Mouse (Mus musculus) thymus, adult 18-20 months (tissue): ENCODE measurements around the gene Celf5.
"Not testable (repeated sequence)": the region's sequence is repeated elsewhere in the genome, so short reads cannot be mapped to it uniquely, and the experiment has no call there.

Source experiments
- DNase-seq, 2 experiments: peaks; one replicate each; pipeline ENCODE4 v3.0.0; 2022; ENCODE audit warnings: mixed read lengths in 2 of 2

The Celf5 gene

DNA sequence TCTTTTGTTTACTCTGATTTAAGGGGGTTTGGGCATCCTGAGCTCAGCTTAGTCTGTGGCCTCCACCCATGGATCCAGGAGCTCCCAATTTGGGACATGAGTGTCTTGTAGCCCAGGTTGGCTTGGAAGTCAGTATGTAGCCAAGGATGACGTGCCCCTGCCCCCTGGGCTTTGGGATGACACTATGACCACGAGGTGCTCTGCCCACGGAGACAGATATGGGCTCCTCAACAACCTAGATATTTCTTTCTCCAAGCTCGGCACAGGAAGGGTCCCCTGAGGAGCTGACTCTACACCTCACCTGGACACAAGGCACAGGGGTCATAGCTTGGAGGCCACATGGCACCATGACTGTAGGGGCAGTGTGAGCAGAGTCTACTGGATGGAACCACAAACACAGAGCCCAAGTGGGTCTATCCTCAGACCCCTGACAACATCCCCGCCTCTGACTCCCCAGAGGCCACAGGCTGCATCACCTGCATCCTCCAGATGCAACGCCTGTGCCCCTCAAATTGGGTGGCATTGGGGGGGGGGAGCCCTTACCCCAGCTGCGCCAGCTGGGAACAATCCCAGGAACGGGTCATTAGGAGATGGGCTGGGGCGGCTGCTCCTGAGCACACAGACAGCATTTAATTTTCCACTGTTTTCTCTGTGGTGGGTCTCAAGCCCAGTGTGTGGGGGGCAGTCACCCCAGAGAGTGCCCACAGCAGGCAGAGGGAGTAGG is 31.7 kb downstream of the Celf5 start:
- DNase-seq, result peak; percentile 1 to 3

DNA sequence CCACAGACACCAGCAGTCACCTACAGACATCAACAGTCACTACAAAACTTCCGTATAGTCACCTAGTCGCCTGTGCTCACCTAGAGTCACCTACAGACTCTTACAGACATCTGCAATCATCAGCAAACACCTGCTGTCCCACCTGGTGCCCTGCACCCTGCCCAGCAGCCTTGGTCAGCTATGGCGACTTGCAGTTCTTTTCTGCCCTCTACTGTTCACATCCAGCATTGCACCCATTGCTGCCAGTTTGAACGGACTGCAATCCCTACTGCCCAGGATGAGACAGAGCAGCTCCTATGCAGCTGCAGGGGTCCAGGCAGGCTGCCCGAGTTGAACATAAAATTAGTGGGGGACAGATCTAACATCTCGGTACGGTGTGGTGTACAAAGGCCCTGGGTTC is 32.4 kb downstream of the Celf5 start:
- DNase-seq, result peak; percentile 36 to 58

DNA sequence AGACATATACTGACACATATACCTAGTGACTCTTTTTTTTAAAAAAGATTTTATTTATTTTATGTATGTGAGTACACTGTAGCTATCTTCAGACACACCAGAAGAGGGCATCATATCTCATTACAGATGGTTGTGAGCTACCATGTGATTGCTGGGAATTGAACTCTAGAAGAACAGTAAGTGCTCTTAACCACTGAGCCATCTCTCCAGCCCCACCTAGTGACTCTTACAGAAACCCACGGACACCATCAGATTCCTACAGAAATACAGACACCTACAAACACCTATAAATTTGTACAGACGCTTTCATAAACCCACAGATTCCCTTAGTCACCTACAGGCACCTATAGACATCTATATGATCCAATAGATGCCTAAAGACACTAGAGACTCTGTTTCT is 37.0 kb downstream of the Celf5 start:
- not testable (repeated sequence) for DNase-seq

- DNase-seq, result no peak
These were observed 41.5 kb downstream of the Celf5 start for GRCm38 (mm10) chr10:81441019-81441418.

GRCm38 (mm10) chr10:81435436-81435835 is 47.1 kb downstream of the Celf5 start:
- DNase-seq, result no peak

DNA sequence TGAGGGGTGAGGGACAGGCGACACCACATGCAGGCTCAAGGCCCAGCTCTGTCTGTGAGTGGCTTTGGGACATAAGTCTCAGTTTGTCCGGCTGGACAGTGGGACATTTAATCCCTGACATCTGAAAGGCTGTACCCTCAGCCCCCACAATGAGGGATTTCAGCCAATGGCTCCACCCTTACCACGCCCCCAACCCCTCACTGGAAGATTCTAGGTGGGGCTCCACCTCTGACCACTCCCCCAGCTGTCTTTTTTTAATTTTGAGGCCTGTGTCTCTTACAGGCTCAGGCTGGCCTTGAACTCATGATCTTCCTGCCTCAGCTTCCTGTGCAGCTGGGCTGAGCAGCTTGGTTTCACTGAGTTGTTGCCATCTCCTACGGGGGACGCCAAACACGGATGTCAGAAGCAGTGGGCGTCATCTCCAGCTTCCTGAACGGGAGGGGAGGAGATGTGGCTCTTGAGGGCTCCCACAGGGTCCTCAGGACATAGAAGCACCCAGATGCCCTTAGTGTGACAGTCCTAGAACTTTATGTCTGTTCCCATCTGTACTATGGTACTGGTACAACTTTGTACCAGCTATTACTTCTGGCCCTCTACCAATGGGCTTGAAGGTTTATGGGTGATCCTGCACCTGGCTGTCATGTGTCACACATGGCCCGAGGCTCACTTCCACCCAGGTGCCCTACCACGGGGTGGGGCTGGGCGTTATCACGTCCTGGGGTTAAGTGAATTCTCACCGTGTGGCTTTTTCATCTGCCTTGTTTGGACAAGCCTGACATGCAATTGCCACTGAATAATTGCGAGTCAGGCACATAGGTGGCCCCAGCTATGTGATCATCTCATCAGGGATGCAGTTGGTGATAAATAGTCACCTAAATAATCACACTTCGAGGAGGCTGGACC is 47.9 kb downstream of the Celf5 start:
- DNase-seq, result no peak

DNA sequence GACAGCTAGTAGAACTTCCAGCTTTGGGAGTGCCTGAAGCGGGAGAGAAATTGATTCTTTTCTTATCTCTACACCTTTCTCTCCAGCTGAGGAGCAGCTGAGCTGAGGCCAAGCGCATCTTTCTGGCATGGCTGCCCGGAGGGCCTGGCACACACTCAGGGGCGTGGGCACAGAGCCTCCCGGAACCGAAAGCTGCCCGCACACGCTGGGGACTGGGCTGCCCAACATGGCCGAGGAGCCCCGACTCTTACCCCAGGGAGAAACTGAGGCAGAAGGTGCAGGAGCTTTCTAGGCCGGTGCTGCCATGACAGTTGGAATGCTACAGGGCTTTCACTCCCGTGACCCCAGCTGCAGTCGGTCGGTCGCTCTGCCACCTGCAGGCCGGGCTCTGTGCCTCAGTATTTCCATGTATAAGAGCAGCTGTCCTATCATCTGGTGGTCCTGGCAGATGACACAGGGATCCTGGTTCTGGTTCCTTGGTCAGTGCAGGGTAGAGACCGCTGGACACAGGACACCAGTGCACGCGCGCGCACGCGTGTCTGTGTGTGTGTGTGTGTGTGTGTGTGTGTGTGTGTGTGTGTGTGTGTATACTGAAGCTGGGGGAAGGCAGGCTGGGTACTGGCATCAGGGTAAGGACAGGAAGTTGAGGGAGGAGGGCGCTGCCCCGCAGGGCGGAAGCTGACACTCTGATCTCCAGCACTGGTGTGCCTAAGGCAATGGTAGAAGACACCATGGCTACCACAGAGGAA is 48.8 kb downstream of the Celf5 start:
- DNase-seq, result peak; percentile 59 to 74

GRCm38 (mm10) chr10:81432868-81433262 is 49.6 kb downstream of the Celf5 start:
- DNase-seq, result peak; percentile 87 to 93

- DNase-seq, result no peak
These were observed 50.2 kb downstream of the Celf5 start for GRCm38 (mm10) chr10:81432169-81432867.

DNA sequence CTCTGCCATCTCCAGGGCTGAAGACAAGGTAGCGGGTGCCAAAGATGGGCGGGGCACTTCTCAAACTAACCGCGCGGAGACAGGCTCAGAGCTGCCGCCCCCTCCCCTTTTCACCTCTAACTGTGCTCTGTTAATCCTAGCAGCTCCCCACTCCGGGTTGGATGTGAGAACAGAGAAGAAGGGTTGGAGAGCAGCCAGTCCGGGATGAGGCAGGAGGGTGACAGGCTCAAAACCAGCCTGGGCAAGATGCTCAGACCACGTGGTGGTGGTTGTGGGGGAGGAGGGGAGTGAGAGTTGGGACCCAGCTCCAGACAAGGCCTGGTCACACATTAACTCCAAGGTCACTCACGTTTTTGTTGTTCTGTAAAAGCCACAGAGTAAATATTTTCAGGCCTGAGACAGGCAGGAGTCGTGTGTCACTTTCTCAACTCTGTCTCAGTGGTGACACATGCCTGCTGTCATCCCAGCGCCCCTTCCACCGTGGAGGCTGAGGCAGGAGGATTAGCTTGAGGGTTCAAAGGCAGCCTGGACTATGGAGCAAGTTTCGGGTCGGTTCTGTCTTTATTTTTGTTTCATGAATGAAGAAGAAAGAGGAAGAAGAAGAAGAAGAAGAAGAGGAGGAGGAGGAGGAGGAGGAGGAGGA is 50.9 kb downstream of the Celf5 start:
- DNase-seq, result peak in 1 of 2 experiments; percentile 33

- peak; percentile 34 to 53 for DNase-seq
These were observed 51.5 kb downstream of the Celf5 start for GRCm38 (mm10) chr10:81430831-81431525.

DNA sequence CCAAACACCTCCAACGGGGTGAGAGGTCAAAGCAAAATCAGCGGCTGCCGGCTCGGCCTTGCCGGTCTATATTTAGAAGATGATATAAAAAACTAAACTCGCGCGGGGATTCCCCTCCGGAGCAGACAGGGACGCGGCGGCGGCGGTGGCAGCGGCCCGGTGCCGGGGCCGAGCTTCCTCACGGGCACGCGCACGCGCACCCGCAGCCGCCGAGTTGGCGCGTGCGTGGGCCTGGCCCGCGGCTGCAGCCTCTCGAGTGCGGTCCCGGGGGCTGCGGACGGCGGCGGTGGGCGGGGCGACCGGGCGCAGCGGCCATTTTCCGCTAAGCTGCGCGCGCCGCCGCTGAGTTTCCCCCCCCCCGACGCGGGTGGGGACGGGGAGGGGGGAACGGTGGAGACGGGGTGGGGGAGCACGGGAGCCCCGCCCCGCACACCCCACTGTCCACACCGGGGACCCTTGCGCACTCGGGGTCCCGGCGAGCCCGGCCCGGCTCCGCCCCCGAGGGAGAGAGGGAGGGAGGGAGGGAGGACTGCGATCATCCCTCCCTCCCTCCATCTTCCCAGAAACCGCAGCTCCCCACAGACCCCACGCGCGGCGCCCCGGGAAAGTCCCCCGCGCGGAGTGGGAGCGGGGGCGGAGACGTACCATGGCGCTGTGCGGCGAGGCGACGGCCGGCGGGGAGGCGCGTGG is 52.2 kb downstream of the Celf5 start:
- DNase-seq, result peak; percentile 40 to 55

- peak; percentile 70 to 81 for DNase-seq
These were observed 52.9 kb downstream of the Celf5 start for GRCm38 (mm10) chr10:81429605-81430061.

DNA sequence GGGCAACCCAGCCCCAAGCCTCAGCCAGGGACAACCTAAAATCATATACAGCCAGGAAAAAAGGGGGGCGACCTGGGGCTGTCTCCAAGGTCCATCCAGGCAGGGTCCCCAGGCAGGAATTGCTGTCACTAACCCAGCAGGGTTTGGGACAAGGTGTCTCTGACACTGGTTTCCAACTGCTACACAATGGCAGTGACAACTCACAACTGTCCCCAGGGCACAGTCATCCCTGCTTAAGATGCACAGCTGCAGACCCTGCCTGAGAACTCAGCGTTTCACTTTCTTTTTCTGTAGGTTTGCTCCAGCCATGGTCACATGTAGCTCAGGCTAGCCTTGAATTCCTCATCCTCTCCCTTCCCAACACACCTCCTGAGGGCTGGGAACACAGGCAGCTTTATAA is 53.4 kb downstream of the Celf5 start:
- DNase-seq, result no peak

GRCm38 (mm10) chr10:81428507-81428870 is 54.0 kb downstream of the Celf5 start:
- no peak for DNase-seq

DNA sequence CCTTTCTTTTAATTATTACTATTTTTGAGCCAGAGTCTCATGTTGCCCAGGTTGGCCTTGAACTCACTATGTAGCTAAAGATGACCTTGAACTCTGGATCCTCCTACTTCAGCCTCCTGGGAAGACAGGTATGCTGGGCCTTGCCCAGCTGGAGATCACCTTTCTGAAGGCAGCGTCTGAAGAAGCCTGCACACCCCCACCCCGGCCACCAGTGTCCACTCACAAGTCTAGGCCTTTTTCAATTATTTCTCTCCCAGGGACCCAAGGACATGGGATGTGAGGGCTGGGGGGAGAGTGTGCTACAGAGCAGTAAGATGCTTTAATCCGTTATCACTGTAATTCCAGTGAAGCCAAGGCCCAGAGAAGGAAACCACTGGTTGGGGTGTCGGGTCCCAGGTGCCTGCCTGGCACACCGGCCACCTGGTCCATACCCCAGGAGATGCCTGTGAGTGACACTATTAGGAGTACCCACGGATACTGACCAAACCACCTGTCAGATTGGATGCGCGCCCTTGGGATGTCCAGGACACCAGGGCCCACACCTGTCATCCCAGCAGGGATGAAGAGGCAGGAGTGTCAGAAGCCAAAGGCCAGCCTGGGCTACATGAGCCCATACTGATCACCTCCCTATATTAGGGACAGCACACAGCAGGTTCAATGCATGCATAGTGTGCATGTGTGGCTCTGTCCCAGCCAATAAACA is 54.6 kb downstream of the Celf5 start:
- DNase-seq, result no peak

- peak in 1 of 2 experiments; percentile 8 for DNase-seq
These were observed 55.2 kb downstream of the Celf5 start for GRCm38 (mm10) chr10:81427327-81427726.

DNA sequence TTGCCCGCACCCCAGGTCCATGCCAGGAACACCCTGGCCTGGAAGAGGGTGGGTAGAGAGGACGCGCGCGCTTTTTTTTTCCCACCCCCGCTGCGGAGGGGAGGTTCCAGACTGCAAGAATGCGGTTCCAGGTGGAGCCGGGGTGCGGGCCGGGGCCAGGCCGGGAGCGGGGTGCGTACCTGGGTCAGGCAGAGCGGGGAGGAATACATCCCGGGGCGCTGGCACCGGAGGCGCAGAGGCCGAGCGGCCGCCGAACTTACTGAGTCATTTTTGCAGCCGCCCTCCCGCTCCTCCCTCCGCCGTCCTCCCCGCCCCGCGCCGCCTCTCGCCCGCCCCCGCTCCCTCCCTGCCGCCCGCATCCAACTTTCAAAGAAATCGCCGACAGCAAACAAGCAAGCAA is 55.6 kb downstream of the Celf5 start:
- DNase-seq, result peak in 1 of 2 experiments; percentile 16

- DNase-seq, result peak in 1 of 2 experiments; percentile 2
These were observed 56.3 kb downstream of the Celf5 start for GRCm38 (mm10) chr10:81426081-81426671.
